Mouse (Mus musculus) embryo, embryonic 10 days (tissue): ENCODE measurements around the gene Cd164l2.

Experiments
- DNase-seq: peaks from one replicate; pipeline ENCODE4 v3.0.0-alpha.2; 2015; ENCODE audit warnings: low spot score

Cd164l2 gene

DNA sequence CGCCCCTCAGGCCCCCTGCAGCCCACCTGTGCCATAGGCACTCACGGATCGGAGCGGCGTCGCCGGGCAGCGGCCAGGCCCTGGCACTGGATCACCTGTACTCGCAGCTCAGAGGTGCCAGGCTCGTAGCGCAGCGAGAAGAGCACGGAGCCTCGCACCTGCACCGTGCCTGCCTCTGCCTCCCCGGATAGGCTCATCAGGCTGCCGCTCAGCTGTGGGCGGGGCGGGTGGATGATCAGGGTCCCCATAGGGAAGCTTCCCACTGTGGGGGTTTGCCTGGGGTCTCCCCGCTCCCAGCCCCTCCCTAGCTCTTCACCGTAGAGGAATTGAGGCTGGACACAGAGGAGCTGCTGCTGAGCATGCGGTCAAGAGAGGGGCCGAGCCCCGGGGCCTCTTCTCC is 44.9 kb downstream of the Cd164l2 start:
- DNase-seq, result no peak

- no peak for DNase-seq
These were observed 45.3 kb downstream of the Cd164l2 start for GRCm38 (mm10) chr4:133257230-133257629.

DNA sequence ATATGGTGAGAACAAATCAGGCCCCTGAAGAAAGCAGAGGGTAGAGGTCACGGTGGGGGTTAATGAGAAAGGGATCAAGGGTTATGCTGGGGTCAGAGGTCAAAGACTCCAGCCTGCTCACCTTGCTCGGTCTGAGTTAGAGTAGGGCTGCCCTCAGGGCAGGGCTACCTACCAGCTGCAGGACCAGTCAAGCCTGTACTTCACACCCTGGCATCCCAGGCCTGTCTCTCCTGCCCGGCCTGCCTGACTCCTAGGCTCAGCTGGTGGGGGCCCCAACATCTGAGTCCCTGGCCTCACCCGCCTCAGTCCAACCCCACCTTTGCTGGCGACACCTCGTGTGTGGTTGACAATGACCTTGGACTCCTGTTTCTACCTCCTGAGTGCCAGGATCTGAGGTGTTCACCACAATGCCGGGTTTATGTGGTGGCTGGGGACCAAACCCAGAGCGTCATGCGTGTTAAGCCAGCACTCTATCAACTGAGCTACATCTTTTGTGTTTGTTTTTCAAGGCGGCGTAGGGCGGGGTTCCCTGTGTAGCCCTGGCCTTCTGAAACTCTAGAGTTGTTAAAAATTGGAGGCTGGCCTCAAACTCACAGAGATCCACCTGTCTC is 46.0 kb downstream of the Cd164l2 start:
- DNase-seq, result no peak

GRCm38 (mm10) chr4:133261641-133262374 is 49.9 kb downstream of the Cd164l2 start:
- no peak for DNase-seq

- no peak for DNase-seq
These were observed 50.4 kb downstream of the Cd164l2 start for GRCm38 (mm10) chr4:133262375-133262765.

GRCm38 (mm10) chr4:133262882-133263281 is 51.0 kb downstream of the Cd164l2 start, which contains the start of gene Sytl1:
Gene Sytl1, minus strand, starts transcription at chr4:133263113.
- no peak for DNase-seq

DNA sequence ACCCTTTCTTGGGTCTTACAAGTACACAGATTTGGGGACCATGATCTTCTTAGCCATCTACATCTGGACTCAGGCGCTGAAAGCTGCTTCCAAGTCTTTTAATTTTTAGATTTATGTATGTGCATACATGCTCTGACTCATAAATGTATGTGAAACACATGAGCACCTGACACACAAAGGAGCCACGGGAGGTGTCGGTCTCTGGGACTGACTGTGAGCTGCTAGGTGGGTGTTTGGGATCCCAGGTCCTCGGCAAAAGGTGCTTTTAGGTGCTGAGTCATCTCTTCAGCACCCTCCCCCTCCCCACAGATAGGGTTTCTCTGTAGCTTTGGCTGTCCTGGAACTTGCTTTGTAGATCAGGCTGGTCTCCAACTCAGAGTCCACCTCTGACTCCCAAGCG is 51.8 kb downstream of the Cd164l2 start:
- DNase-seq, result no peak

- DNase-seq, result no peak
These were observed 52.6 kb downstream of the Cd164l2 start for GRCm38 (mm10) chr4:133264559-133264958.

DNA sequence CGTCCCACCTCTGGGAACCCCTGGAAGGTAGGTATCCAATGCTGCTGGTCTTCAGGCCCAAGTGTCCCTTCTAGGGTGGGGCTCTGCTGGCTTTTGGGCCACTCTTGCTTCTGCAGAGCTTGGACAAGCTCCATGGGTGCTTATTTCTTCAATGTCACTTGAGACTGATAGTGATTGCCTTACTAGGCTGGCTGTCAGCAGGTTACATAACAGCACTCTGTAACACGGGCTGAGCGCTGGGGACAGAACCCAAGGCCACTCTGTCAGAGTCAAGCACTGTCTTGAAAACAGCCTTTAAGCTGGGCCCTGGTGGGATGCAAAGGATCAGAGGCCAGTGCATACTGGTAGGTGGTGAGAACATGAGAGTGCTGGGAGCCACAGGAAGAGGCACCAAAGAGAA is 53.4 kb downstream of the Cd164l2 start:
- no peak for DNase-seq

DNA sequence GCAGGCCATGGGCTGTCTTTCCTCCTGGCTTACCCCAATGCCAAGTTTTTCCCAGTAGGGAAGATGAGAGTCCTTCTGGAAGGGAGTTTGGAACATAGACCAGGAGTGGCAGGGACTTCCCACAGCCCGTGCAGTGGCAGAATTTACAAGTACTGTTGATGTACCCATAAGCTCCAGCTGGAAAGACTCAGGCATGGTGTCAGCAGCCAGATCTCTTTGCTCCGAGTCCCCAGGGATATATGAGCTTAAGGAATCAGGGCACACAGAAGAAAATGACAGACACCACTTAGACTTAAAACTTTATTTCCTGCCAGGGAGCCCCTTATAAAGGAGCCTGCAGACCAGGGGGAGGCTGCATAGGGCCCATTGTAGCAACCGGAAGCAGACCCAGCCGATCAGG is 53.8 kb downstream of the Cd164l2 start:
- no peak for DNase-seq

DNA sequence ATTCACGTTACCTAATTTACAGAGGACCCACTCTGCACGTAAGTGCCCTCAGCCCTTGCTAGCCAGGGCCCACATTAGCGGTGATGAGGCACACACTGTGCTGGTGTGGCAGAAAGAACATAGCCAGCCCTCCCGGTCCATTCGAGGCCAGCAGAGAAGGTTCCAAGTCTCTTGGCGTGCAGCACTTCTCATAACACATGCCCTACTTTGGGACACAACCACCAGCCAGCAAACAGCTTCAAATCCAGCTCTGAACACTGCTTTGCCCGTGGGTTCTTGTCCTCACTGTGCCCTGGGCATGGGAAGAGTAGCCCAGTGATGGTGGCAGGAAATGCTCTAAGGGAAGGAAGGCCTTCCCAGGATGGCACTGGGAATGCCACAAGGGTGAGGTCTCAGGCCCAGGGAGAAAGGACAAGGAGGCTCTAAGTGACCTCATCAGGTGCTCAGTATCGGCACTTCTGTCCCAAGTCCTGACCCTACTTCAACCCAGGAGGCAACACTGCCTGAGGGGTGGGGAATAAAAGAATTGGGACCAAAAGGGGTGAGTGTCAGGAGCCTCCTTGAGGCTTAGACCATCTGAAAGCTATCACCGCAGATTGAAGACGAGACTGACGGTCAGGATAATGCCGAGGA is 54.4 kb downstream of the Cd164l2 start:
- DNase-seq, result no peak

- no peak for DNase-seq
These were observed 57.0 kb downstream of the Cd164l2 start for GRCm38 (mm10) chr4:133268931-133269330.

GRCm38 (mm10) chr4:133269596-133269995 is 57.7 kb downstream of the Cd164l2 start:
- no peak for DNase-seq

DNA sequence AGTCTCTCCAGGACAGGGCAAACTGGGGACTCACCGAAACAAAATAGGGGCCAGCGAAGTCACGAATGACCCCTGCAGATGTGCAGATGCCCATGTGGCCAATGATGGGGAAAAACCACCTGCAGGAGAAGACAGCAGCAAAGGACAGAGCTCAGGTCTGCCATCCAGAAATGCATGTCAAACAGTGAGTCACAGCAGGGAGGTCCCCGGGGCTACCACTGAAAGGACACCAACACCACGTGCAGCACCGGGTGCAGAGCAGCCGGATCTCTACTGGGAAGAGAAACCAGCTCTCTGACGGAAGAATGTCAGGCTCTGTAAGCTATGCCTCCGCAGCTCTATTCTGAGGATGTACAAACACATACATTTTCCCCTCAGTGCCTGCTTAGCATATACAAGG is 59.0 kb downstream of the Cd164l2 start:
- DNase-seq, result no peak
